Mouse (Mus musculus) neural tube, embryonic 15.5 days (tissue): ENCODE results near the gene Adgrb3. TPM values are rescaled to one million over a fixed set of nuclear protein-coding genes. Genes with fewer than 3 reads are reported as not detected.

ENCODE experiments used
- ATAC-seq: fragments of 200-750 bp; cut with Nextera tagmentation; 2 replicates; pipeline ENCODE4 v1.8.0; 2017; ENCODE audit warnings: mild to moderate bottlenecking, moderate TSS enrichment, moderate library complexity; ENCODE audit not compliant: low FRiP score
- H3K27ac ChIP-seq: fragments of 300-500 bp; sonication (generic); replicated peaks from 2 replicates; pipeline ENCODE4 v1.5.1; 2015; ENCODE audit warnings: mild to moderate bottlenecking, inconsistent platforms
- H3K27me3 ChIP-seq: fragments of 300-500 bp; sonication (generic); replicated peaks from 2 replicates; pipeline ENCODE4 v1.6.1; 2015; ENCODE audit warnings: inconsistent platforms
- H3K36me3 ChIP-seq: fragments of 300-500 bp; sonication (generic); 2 replicates; pipeline ENCODE4 v1.6.1; 2015; ENCODE audit warnings: inconsistent platforms
- H3K4me1 ChIP-seq: fragments of 300-500 bp; sonication (generic); 2 replicates; pipeline ENCODE4 v1.6.1; 2015; ENCODE audit warnings: inconsistent platforms
- H3K4me2 ChIP-seq: fragments of 300-500 bp; sonication (generic); 2 replicates; pipeline ENCODE4 v1.6.1; 2015; ENCODE audit warnings: inconsistent platforms, mild to moderate bottlenecking, moderate library complexity
- H3K4me3 ChIP-seq: fragments of 300-500 bp; sonication (generic); replicated peaks from 2 replicates; pipeline ENCODE4 v1.5.1; 2015; ENCODE audit warnings: mild to moderate bottlenecking, inconsistent platforms
- H3K9ac ChIP-seq: fragments of 300-500 bp; sonication (generic); replicated peaks from 2 replicates; pipeline ENCODE4 v1.6.1; 2015; ENCODE audit warnings: mild to moderate bottlenecking, inconsistent platforms
- H3K9me3 ChIP-seq: fragments of 300-500 bp; sonication (generic); replicated peaks from 2 replicates; pipeline ENCODE4 v1.6.1; 2016; ENCODE audit warnings: inconsistent platforms
- WGBS: fragments of 180-500 bp; shearing (Covaris S2); methylation state at CpG from one replicate; pipeline ENCODE4 v1.1.7; 2015; ENCODE audit warnings: mixed read lengths; 5-methylcytosine and 5-hydroxymethylcytosine counted together
- polyA plus RNA-seq: library from polyadenylated mRNA; unstranded; fragments of >200 nt; fragmentation: Nextera tagmentation; extraction: Ambion mirVana; gene quantifications from 2 replicates; pipeline ENCODE4 v1.2.1, GENCODE M21; 2015

Gene Adgrb3
- polyA plus RNA-seq, 1 experiment from 2014 or later, result 49.9 TPM

DNA sequence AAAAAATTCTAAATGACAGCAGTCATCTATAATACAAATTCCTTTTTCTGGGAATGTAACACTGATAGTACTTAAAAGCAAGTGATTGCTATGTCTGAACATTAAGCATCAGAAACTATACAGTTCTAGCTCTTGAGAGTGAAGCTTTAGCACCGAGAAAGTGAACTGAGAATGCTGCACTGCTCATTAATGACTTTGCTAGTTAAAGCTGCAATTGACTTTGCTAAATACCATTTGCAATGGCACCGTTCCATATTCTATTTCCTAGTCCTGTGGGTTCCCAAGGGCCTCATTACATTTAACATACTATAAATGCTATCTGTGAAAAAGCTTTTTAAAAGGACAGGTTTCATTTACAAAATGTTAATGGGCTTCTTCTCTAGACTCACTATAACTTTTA is 414.4 kb downstream of the Adgrb3 start:
- no peaks in the 10 kb centered on the region for H3K9me3 ChIP-seq
- WGBS, result 21% methylated on average over 2 of the region's 2 CpGs
- H3K36me3 ChIP-seq, result no peaks in the 10 kb centered on the region
- no peak overlapping the region for H3K4me2 ChIP-seq
- H3K27ac ChIP-seq, result no peak overlapping the region
- no peaks in the 10 kb centered on the region for H3K27me3 ChIP-seq
- no peak overlapping the region for H3K4me3 ChIP-seq
- H3K4me1 ChIP-seq, result no peaks in the 10 kb centered on the region
- H3K9ac ChIP-seq, result no peak overlapping the region
- no peak for ATAC-seq

- H3K27ac ChIP-seq, result no peak overlapping the region
- H3K9me3 ChIP-seq, result no peaks in the 10 kb centered on the region
- whole genome bisulfite sequencing, result 95% methylated on average over 2 of the region's 2 CpGs
- no peaks in the 10 kb centered on the region for H3K36me3 ChIP-seq
- no peak overlapping the region for H3K4me3 ChIP-seq
- H3K9ac ChIP-seq, result no peak overlapping the region
- ATAC-seq, result no peak
- H3K27me3 ChIP-seq, result no peaks in the 10 kb centered on the region
- no peak overlapping the region for H3K4me2 ChIP-seq
- H3K4me1 ChIP-seq, result no peaks in the 10 kb centered on the region
Measured at GRCm38 (mm10) chr1:25364186-25364585, 465.3 kb downstream of the Adgrb3 start.

- no peak for ATAC-seq
- Histone ChIP-seq H3K4me1 (no peaks in the 10 kb centered on the region), H3K4me3 (no peak overlapping the region), H3K27me3 (no peaks in the 10 kb centered on the region), H3K27ac (no peak overlapping the region), H3K9ac (no peak overlapping the region), H3K4me2 (no peak overlapping the region), H3K9me3 (no peaks in the 10 kb centered on the region), H3K36me3 (no peaks in the 10 kb centered on the region)
- WGBS, result 91% methylated on average over 4 of the region's 4 CpGs
Measured at GRCm38 (mm10) chr1:25358554-25358953, 471.0 kb downstream of the Adgrb3 start.

DNA sequence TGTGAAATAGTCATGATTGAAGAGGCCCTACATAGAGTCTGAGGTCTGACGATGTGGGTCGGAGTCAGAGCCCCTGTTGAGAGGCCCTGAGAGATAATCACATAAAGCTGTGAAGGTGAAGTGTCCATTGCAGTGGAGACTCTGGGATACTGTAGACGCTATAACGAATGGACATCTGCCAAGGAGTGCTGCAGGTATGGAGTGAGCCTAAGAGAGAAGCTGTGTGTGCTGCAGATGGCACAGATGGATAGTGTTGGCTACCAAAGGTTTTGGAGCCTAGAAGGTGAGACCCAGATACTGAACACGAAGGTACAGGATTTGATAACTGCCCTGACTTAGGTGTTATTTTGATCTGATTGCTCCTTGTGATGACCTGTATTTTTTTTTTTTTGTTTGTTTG is 474.0 kb downstream of the Adgrb3 start:
- Histone ChIP-seq H3K4me1 (no peaks in the 10 kb centered on the region), H3K9ac (no peak overlapping the region), H3K27ac (no peak overlapping the region), H3K27me3 (no peaks in the 10 kb centered on the region), H3K4me3 (no peak overlapping the region), H3K9me3 (no peaks in the 10 kb centered on the region), H3K36me3 (no peaks in the 10 kb centered on the region), H3K4me2 (no peak overlapping the region)
- ATAC-seq, result no peak
- 91% methylated on average over 5 of the region's 5 CpGs for WGBS

GRCm38 (mm10) chr1:25344876-25345275 is 484.6 kb downstream of the Adgrb3 start:
- Histone ChIP-seq H3K27ac (no peak overlapping the region), H3K4me1 (no peaks in the 10 kb centered on the region), H3K9me3 (no peaks in the 10 kb centered on the region), H3K9ac (no peak overlapping the region), H3K4me3 (no peak overlapping the region), H3K4me2 (no peak overlapping the region), H3K27me3 (no peaks in the 10 kb centered on the region), H3K36me3 (no peaks in the 10 kb centered on the region)
- ATAC-seq, result no peak

- no peak overlapping the region for H3K4me2 ChIP-seq
- no peaks in the 10 kb centered on the region for H3K4me1 ChIP-seq
- no peaks in the 10 kb centered on the region for H3K27me3 ChIP-seq
- ATAC-seq, result no peak
- 67% methylated on average over 2 of the region's 2 CpGs for WGBS
- no peaks in the 10 kb centered on the region for H3K36me3 ChIP-seq
- no peak overlapping the region for H3K9ac ChIP-seq
- no peak overlapping the region for H3K4me3 ChIP-seq
- H3K27ac ChIP-seq, result no peak overlapping the region
- no peaks in the 10 kb centered on the region for H3K9me3 ChIP-seq
Measured at GRCm38 (mm10) chr1:25325406-25325805, 504.1 kb downstream of the Adgrb3 start.

GRCm38 (mm10) chr1:25317142-25317541 is 512.4 kb downstream of the Adgrb3 start:
- no peak for ATAC-seq
- Histone ChIP-seq H3K9ac (no peak overlapping the region), H3K4me2 (no peak overlapping the region), H3K4me3 (no peak overlapping the region), H3K27ac (no peak overlapping the region), H3K36me3 (no peaks in the 10 kb centered on the region), H3K9me3 (no peaks in the 10 kb centered on the region), H3K4me1 (no peaks in the 10 kb centered on the region), H3K27me3 (no peaks in the 10 kb centered on the region)

GRCm38 (mm10) chr1:25312344-25312743 is 517.2 kb downstream of the Adgrb3 start:
- no peak for ATAC-seq
- H3K27me3 ChIP-seq, result no peaks in the 10 kb centered on the region
- no peaks in the 10 kb centered on the region for H3K4me1 ChIP-seq
- no peaks in the 10 kb centered on the region for H3K9me3 ChIP-seq
- no peak overlapping the region for H3K4me2 ChIP-seq
- no peak overlapping the region for H3K4me3 ChIP-seq
- WGBS, result 26% methylated on average over 2 of the region's 2 CpGs
- H3K9ac ChIP-seq, result no peak overlapping the region
- no peaks in the 10 kb centered on the region for H3K36me3 ChIP-seq
- no peak overlapping the region for H3K27ac ChIP-seq

DNA sequence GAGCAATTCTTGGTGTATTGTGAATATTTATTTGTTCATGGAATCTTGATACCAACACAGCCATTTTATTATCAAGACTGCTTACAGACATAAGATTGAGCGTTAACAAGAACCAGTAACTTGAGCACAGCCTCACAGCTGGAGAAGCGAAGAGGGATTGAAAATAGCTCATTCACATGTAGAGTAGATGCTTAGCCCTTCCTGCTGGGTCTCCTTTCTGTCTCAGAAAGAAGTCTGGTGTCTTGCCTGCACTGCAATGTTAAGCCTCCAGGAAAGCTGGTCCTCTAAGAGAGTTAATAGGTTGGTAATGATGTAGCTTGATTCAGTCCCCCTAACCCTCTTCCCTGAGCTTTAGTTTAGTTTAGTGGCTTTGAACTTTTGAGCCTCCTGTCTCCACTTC is 519.4 kb downstream of the Adgrb3 start:
- 31% methylated on average over 2 of the region's 2 CpGs for WGBS
- Histone ChIP-seq H3K4me2 (no peak overlapping the region), H3K9ac (no peak overlapping the region), H3K27ac (no peak overlapping the region), H3K4me3 (no peak overlapping the region), H3K27me3 (no peaks in the 10 kb centered on the region), H3K36me3 (no peaks in the 10 kb centered on the region), H3K4me1 (no peaks in the 10 kb centered on the region), H3K9me3 (no peaks in the 10 kb centered on the region)
- ATAC-seq, result no peak

DNA sequence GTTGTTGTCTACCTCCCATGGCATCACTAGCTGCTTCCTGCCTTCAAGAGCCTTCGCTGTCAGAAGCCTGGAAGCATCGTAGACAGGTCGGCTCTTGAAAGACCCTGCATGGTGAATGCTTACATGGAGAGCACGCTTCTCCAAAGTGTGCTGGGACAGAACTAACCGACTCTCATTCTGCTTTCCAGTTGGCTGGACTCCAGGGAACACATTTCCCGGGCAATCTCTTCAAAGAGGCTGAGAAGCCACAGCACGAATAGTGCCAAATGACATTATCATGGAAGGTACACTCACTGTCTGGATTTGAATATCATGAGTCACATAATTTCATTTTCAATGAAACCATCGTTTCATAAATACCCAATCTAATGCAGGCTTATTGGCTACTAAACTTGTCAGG is 548.0 kb downstream of the Adgrb3 start:
- Histone ChIP-seq H3K9me3 (no peaks in the 10 kb centered on the region), H3K27ac (no peak overlapping the region), H3K27me3 (no peaks in the 10 kb centered on the region), H3K36me3 (no peaks in the 10 kb centered on the region), H3K4me1 (no peaks in the 10 kb centered on the region), H3K9ac (no peak overlapping the region), H3K4me3 (no peak overlapping the region), H3K4me2 (no peak overlapping the region)
- 74% methylated on average over 8 of the region's 8 CpGs for WGBS
- no peak for ATAC-seq

DNA sequence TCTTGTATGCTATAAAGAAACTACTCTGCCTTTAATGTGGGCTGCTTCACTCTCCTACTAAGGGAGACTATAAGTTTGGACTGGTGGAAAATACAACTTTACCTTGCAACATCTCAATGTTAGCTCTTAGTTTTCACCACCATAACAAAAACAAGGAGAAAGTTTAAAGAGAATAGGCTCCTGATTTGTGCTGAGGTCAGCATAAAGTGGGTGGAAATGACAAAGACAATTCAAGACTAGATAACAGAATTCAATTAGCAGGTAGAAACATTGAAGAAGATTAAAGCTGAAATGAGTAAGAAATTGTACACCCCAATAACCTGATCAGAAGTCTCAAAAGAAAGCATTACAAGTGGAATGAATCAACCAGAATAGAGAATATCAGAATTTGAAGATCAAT is 578.9 kb downstream of the Adgrb3 start:
- Histone ChIP-seq H3K4me3 (no peak overlapping the region), H3K9ac (no peak overlapping the region), H3K9me3 (no peaks in the 10 kb centered on the region), H3K4me2 (no peak overlapping the region), H3K27ac (no peak overlapping the region), H3K4me1 (no peaks in the 10 kb centered on the region), H3K36me3 (no peaks in the 10 kb centered on the region), H3K27me3 (no peaks in the 10 kb centered on the region)
- ATAC-seq, result no peak

- WGBS, result 45% methylated on average over 6 of the region's 6 CpGs
Measured at GRCm38 (mm10) chr1:25242436-25242835, 587.1 kb downstream of the Adgrb3 start.

GRCm38 (mm10) chr1:25229245-25229750 is 600.2 kb downstream of the Adgrb3 start:
- peak; percentile 83 for ATAC-seq
- H3K27me3 ChIP-seq, result no peaks in the 10 kb centered on the region
- peak overlapping the region; percentile 60 for H3K4me2 ChIP-seq
- peak overlapping the region; percentile 90 for H3K27ac ChIP-seq
- peaks cover 10% of the 10 kb centered on the region; the same call in 1 of the 2 replicates for H3K4me1 ChIP-seq
- peak overlapping the region; percentile 73 for H3K9ac ChIP-seq
- 11% methylated on average over 7 of the region's 7 CpGs for WGBS
- H3K9me3 ChIP-seq, result no peaks in the 10 kb centered on the region
- H3K4me3 ChIP-seq, result peak overlapping the region; percentile 52
- H3K36me3 ChIP-seq, result no peaks in the 10 kb centered on the region

More at GRCm38 (mm10) chr1:25242436-25242835, 587.1 kb downstream of the Adgrb3 start:
- H3K4me3 ChIP-seq, result no peak overlapping the region
- H3K36me3 ChIP-seq, result no peaks in the 10 kb centered on the region
- H3K27me3 ChIP-seq, result no peaks in the 10 kb centered on the region
- no peaks in the 10 kb centered on the region for H3K4me1 ChIP-seq
- no peak overlapping the region for H3K4me2 ChIP-seq
- no peak overlapping the region for H3K9ac ChIP-seq
- H3K27ac ChIP-seq, result no peak overlapping the region
- H3K9me3 ChIP-seq, result no peaks in the 10 kb centered on the region
- no peak for ATAC-seq
